Mouse (Mus musculus) heart, postnatal 10 days (tissue): Measurements from ENCODE around the gene Knstrn. TPM values are rescaled to one million over a fixed set of nuclear protein-coding genes. Genes with fewer than 3 reads are reported as not detected.

Experiments used
- DNase-seq, 2 experiments: peaks; one replicate each; pipeline ENCODE4 v3.0.0; 2021
- intact Hi-C: fragments of 180-260 bp; cut with DNase I; formaldehyde crosslinking; loops from one replicate; pipeline ENCODE4 v1.15.1; 2025
- total RNA-seq, 2 experiments: library from RNA; stranded (reverse); gene quantifications; 2 replicates each; pipeline ENCODE4 v1.2.3; 2021

Knstrn gene
- total RNA-seq, 2 experiments from 2014 or later, result 16.4 to 19.5 TPM

- intact Hi-C loops, result no loop called here
- no peak for DNase-seq
These were observed 84.0 kb downstream of the Knstrn start for GRCm38 (mm10) chr2:118897808-118898207.

GRCm38 (mm10) chr2:118898771-118899170, 85.0 kb downstream of the Knstrn start:
- intact Hi-C loops, result no loop called here

GRCm38 (mm10) chr2:118899306-118899705, 85.5 kb downstream of the Knstrn start:
- intact Hi-C loops, result no loop called here
- DNase-seq, result no peak

More at GRCm38 (mm10) chr2:118898771-118899170, 85.0 kb downstream of the Knstrn start:
- DNase-seq, result no peak

GRCm38 (mm10) chr2:118899981-118900825, 86.4 kb downstream of the Knstrn start, which contains the start of gene Bahd1:
Bahd1 (plus strand) TSS chr2:118900377.
- peak in 1 of 2 experiments; percentile 38 for DNase-seq
- intact Hi-C loops, result no loop called here

GRCm38 (mm10) chr2:118900826-118901140, 87.0 kb downstream of the Knstrn start:
- intact Hi-C loops, result no loop called here
- DNase-seq, result no peak

GRCm38 (mm10) chr2:118901175-118902031, 87.6 kb downstream of the Knstrn start:
- DNase-seq, result peak; percentile 97 to 98
- intact Hi-C loops, result loop anchor here (2.0 kb wide), 1 partner anchor 73 kb away; no protein-coding TSS in a partner anchor

- peak; percentile 66 to 70 for DNase-seq
- intact Hi-C loops, result loop anchor here (2.0 kb wide), 1 partner anchor 72 kb away; no protein-coding TSS in a partner anchor
These were observed 88.5 kb downstream of the Knstrn start for GRCm38 (mm10) chr2:118902051-118903025.

GRCm38 (mm10) chr2:118903333-118903741, 89.5 kb downstream of the Knstrn start:
- DNase-seq, result peak in 1 of 2 experiments; percentile 57
- intact Hi-C loops, result loop anchor here (2.0 kb wide), 1 partner anchor 71 kb away; no protein-coding TSS in a partner anchor

Other genes starting within 250 kb of the Knstrn start
- gene Bub1b, start 215.8 kb upstream of the Knstrn start, total RNA-seq, result 10 to 100 TPM; 15.4 to 15.9 TPM
- gene Pak6, start 150.7 kb upstream of the Knstrn start, total RNA-seq, result 10 to 100 TPM; 13.5 to 15.3 TPM
- gene Ankrd63, start 110.0 kb upstream of the Knstrn start, total RNA-seq, result 1 to 10 TPM in 1 of 2 experiments, under 1 TPM in 1; 0.64 to 1.7 TPM
- 1 to 10 TPM; 1.9 to 2.4 TPM for gene Plcb2, start 85.6 kb upstream of the Knstrn start, total RNA-seq
- gene Inafm2, start 68.2 kb upstream of the Knstrn start, total RNA-seq, result 10 to 100 TPM; 27.4 to 37.4 TPM
- gene Ccdc9b, start 51.3 kb upstream of the Knstrn start, total RNA-seq, result 1 to 10 TPM; 8.4 to 9.9 TPM
- gene Phgr1, start 41.2 kb upstream of the Knstrn start, total RNA-seq, result not detected
- gene Disp2, start 34.3 kb upstream of the Knstrn start, total RNA-seq, result under 1 TPM in 1 of 2 experiments, not detected in 1; 0.07 TPM
- gene Ivd, start 48.0 kb downstream of the Knstrn start, total RNA-seq, result 10 to 100 TPM; 96.3 to 98.2 TPM
- 10 to 100 TPM; 13.4 to 18.4 TPM for gene Bahd1, start 86.4 kb downstream of the Knstrn start, total RNA-seq
- gene Chst14, start 112.5 kb downstream of the Knstrn start, total RNA-seq, result 10 to 100 TPM; 14.1 to 14.5 TPM
- gene Ccdc32, start 215.4 kb downstream of the Knstrn start, total RNA-seq, result 10 to 100 TPM; 12.8 to 17.4 TPM
- gene Rpusd2, start 220.8 kb downstream of the Knstrn start, total RNA-seq, result 1 to 10 TPM; 5.6 TPM
- 1 to 10 TPM; 6.7 to 9.1 TPM for gene Knl1, start 233.1 kb downstream of the Knstrn start, total RNA-seq